Mouse (Mus musculus): ENCODE measurements around the gene Map4k1. TPM values are rescaled to one million over a fixed set of nuclear protein-coding genes. Genes with fewer than 3 reads are reported as not detected.

Gene Map4k1
- polyA plus RNA-seq, 1 experiment = 0.63 TPM

DNA sequence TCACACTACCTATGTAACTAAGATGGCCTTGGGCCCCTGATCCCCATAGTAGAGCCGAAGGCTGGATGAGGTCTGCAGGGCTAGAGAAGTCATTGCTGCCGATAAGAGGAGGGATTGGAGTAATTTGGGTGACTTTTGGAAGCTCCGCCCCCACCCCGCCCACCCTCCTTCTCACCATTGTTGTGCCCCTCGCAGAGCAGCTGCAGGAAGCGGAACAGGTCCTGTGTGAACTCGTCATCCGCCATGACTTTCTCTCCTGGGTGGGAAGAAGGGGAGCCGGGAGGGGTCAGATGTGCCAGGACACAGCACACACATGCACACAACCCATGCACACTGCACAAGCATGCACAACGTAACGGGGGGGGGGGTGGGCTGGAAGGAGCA, 61.8 kb downstream of the Map4k1 start:
- Histone ChIP-seq H3K4me1 (ENCODE audit: control insufficient read depth, insufficient read depth, insufficient read length, low read length) (no peaks in the 10 kb centered on the region), H3K27ac (replicated peaks; ENCODE audit: low read depth, low read length) (no peak overlapping the region), H3K4me3 (ENCODE audit: insufficient read depth, low read depth, low read length) (no peak overlapping the region)

DNA sequence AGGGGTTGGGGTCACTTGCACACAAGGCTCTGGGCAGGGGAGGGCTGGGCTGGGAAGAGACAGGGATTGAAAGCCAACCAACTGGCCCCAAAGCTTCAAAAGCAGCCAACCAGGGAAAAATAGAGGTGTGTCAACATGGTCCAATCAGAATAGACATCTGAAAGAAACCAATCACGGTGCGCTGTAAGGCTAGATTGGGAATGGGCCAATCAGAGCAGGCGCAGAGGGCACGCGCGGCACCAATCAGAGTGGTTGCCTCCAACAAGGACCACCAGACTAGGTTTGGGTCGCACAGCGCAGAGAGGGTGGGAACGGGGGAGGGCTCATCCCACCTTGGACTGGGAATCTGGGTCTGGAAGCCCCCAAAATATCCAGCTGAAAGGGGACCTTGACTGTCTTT, 62.5 kb downstream of the Map4k1 start:
- Histone ChIP-seq H3K4me1 (ENCODE audit: control insufficient read depth, insufficient read depth, insufficient read length, low read length) (no peaks in the 10 kb centered on the region), H3K27ac (replicated peaks; ENCODE audit: low read depth, low read length) (no peak overlapping the region), H3K4me3 (ENCODE audit: insufficient read depth, low read depth, low read length) (no peak overlapping the region)

GRCm38 (mm10) chr7:29046533-29046932, 64.7 kb downstream of the Map4k1 start:
- H3K27ac ChIP-seq (replicated peaks; ENCODE audit: low read depth, low read length) = no peak overlapping the region

DNA sequence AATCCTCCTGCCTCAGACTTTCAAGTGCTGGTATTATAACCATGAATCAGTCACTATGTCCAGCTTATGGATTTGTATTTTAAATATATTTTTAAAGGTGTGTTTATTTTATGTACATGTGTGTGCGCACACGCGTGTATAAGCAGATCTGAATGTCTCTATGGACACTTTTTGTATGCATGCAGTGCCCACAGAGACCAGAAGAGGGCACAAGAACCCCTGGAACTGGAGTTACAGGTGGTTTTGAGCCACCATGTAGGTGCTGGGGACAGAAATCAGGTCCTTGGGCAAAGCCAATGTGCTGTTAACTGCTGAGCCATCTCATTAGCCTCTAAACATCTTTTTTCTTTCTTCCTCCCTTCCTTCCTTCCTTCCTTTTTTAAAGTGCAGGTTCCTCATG, 66.2 kb downstream of the Map4k1 start:
- Histone ChIP-seq H3K27ac (replicated peaks; ENCODE audit: low read depth, low read length) (no peak overlapping the region), H3K4me3 (ENCODE audit: insufficient read depth, low read depth, low read length) (no peak overlapping the region), H3K4me1 (ENCODE audit: control insufficient read depth, insufficient read depth, insufficient read length, low read length) (no peaks in the 10 kb centered on the region)

More at GRCm38 (mm10) chr7:29046533-29046932, 64.7 kb downstream of the Map4k1 start:
- Histone ChIP-seq H3K4me3 (ENCODE audit: insufficient read depth, low read depth, low read length) (no peak overlapping the region), H3K4me1 (ENCODE audit: control insufficient read depth, insufficient read depth, insufficient read length, low read length) (no peaks in the 10 kb centered on the region)

- no peaks in the 10 kb centered on the region for H3K4me1 ChIP-seq (ENCODE audit: control insufficient read depth, insufficient read depth, insufficient read length, low read length)
- no peak overlapping the region for H3K27ac ChIP-seq (replicated peaks; ENCODE audit: low read depth, low read length)
- no peak overlapping the region for H3K4me3 ChIP-seq (ENCODE audit: insufficient read depth, low read depth, low read length)
Measured at GRCm38 (mm10) chr7:29048615-29049014, 66.8 kb downstream of the Map4k1 start.

GRCm38 (mm10) chr7:29050797-29051196, 68.9 kb downstream of the Map4k1 start:
- Histone ChIP-seq H3K4me3 (ENCODE audit: insufficient read depth, low read depth, low read length) (no peak overlapping the region), H3K4me1 (ENCODE audit: control insufficient read depth, insufficient read depth, insufficient read length, low read length) (no peaks in the 10 kb centered on the region), H3K27ac (replicated peaks; ENCODE audit: low read depth, low read length) (no peak overlapping the region)

DNA sequence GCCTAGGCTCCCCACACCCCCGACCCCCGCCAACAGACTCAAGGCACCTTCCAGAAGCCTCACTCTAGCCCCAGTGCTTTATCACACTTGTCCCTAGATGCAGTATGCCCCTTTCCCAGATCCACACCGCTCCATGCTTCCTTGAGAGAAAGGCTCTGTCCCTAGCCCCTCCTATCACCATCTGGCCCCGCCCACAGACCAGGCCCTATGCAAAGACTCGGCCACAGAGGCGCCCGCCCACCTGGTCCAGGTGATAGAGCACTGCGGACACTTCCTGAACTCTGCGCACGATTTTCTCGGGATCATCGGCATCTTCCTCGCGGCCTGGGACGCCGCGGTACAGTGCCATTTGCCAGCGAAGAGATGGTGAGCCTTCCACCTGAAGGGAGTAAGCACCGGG, 71.0 kb downstream of the Map4k1 start:
- H3K4me3 ChIP-seq (ENCODE audit: insufficient read depth, low read depth, low read length) = no peak overlapping the region
- no peaks in the 10 kb centered on the region for H3K4me1 ChIP-seq (ENCODE audit: control insufficient read depth, insufficient read depth, insufficient read length, low read length)
- no peak overlapping the region for H3K27ac ChIP-seq (replicated peaks; ENCODE audit: low read depth, low read length)

Other genes with a start within 250 kb of the Map4k1 start
- 64.4 and 106 TPM in 2 replicates for gene Mrps12, start 240.2 kb upstream of the Map4k1 start, polyA plus RNA-seq (2012; ENCODE audit: insufficient read depth, insufficient read length, missing spikeins)
- gene Sars2, start 240.1 kb upstream of the Map4k1 start, polyA plus RNA-seq (2012; ENCODE audit: insufficient read depth, insufficient read length, missing spikeins) = 13.0 and 14.5 TPM in 2 replicates
- not detected in 2 replicates for gene Ccer2, start 225.9 kb upstream of the Map4k1 start, polyA plus RNA-seq (2012; ENCODE audit: insufficient read depth, insufficient read length, missing spikeins)
- gene Sirt2, start 215.3 kb upstream of the Map4k1 start, polyA plus RNA-seq (2012; ENCODE audit: insufficient read depth, insufficient read length, missing spikeins) = 94.8 and 96.2 TPM in 2 replicates
- gene Nfkbib, start 214.5 kb upstream of the Map4k1 start, polyA plus RNA-seq (2012; ENCODE audit: insufficient read depth, insufficient read length, missing spikeins) = 15.5 and 16.9 TPM in 2 replicates
- gene Rinl, start 193.1 kb upstream of the Map4k1 start, polyA plus RNA-seq (2012; ENCODE audit: insufficient read depth, insufficient read length, missing spikeins) = 2.5 and 4.6 TPM in 2 replicates
- gene Hnrnpl, start 173.5 kb upstream of the Map4k1 start, polyA plus RNA-seq (2012; ENCODE audit: insufficient read depth, insufficient read length, missing spikeins) = 122 and 131 TPM in 2 replicates
- 3,379 and 3,601 TPM in 2 replicates for gene Ech1, start 156.8 kb upstream of the Map4k1 start, polyA plus RNA-seq (2012; ENCODE audit: insufficient read depth, insufficient read length, missing spikeins)
- gene Lgals4, start 148.2 kb upstream of the Map4k1 start, polyA plus RNA-seq (2012; ENCODE audit: insufficient read depth, insufficient read length, missing spikeins) = 12.0 and 14.6 TPM in 2 replicates
- 2.3 TPM in 1 of 2 replicates, not detected in the other for gene Lgals7, start 118.2 kb upstream of the Map4k1 start, polyA plus RNA-seq (2012; ENCODE audit: insufficient read depth, insufficient read length, missing spikeins)
- 0.63 and 0.71 TPM in 2 replicates for gene Capn12, start 100.6 kb upstream of the Map4k1 start, polyA plus RNA-seq (2012; ENCODE audit: insufficient read depth, insufficient read length, missing spikeins)
- gene Actn4, start 19.7 kb upstream of the Map4k1 start, polyA plus RNA-seq (2012; ENCODE audit: insufficient read depth, insufficient read length, missing spikeins) = 122 and 135 TPM in 2 replicates
- 165 and 216 TPM in 2 replicates for gene Eif3k, start 186 bp upstream of the Map4k1 start, polyA plus RNA-seq (2012; ENCODE audit: insufficient read depth, insufficient read length, missing spikeins)
- 1.9 and 6.1 TPM in 2 replicates for gene Ryr1, start 143.1 kb downstream of the Map4k1 start, polyA plus RNA-seq (2012; ENCODE audit: insufficient read depth, insufficient read length, missing spikeins)
- gene Rasgrp4, start 152.8 kb downstream of the Map4k1 start, polyA plus RNA-seq (2012; ENCODE audit: insufficient read depth, insufficient read length, missing spikeins) = 1.0 and 2.7 TPM in 2 replicates
- gene Fam98c, start 174.2 kb downstream of the Map4k1 start, polyA plus RNA-seq (2012; ENCODE audit: insufficient read depth, insufficient read length, missing spikeins) = 9.9 and 10.5 TPM in 2 replicates
- not detected in 2 replicates for gene Ggn, start 188.2 kb downstream of the Map4k1 start, polyA plus RNA-seq (2012; ENCODE audit: insufficient read depth, insufficient read length, missing spikeins)
- gene Spred3, start 188.4 kb downstream of the Map4k1 start, polyA plus RNA-seq (2012; ENCODE audit: insufficient read depth, insufficient read length, missing spikeins) = 0.32 and 1.2 TPM in 2 replicates
- gene Psmd8, start 198.7 kb downstream of the Map4k1 start, polyA plus RNA-seq (2012; ENCODE audit: insufficient read depth, insufficient read length, missing spikeins) = 302 and 383 TPM in 2 replicates
- 0.58 TPM in 1 of 2 replicates, not detected in the other for gene Catsperg1, start 232.0 kb downstream of the Map4k1 start, polyA plus RNA-seq (2012; ENCODE audit: insufficient read depth, insufficient read length, missing spikeins)

Data from brown adipose tissue, adult 24 weeks (tissue).